Mouse (Mus musculus) thymus, postnatal 4 days (tissue): ENCODE results near the gene Akna.
A peak's percentile ranks its signal among the peaks of the same experiment; 100 is the strongest.

Source experiments
- DNase-seq: peaks from one replicate; pipeline ENCODE4 v3.0.0; 2021

The Akna gene

GRCm38 (mm10) chr4:63409908-63410582 is 6.9 kb upstream of the Akna start:
- peak; percentile 78 for DNase-seq

GRCm38 (mm10) chr4:63409317-63409907 is 6.3 kb upstream of the Akna start:
- DNase-seq, result peak; percentile 40

- DNase-seq, result peak; percentile 79
Measured at GRCm38 (mm10) chr4:63408649-63409048, 5.5 kb upstream of the Akna start.

GRCm38 (mm10) chr4:63408247-63408646 is 5.1 kb upstream of the Akna start:
- no peak for DNase-seq

- peak; percentile 28 for DNase-seq
Measured at GRCm38 (mm10) chr4:63405683-63406082, 2.5 kb upstream of the Akna start.

GRCm38 (mm10) chr4:63405051-63405450 is 1.9 kb upstream of the Akna start:
- peak; percentile 70 for DNase-seq

- DNase-seq, result peak; percentile 70
Measured at GRCm38 (mm10) chr4:63404205-63404604, 1.1 kb upstream of the Akna start.

GRCm38 (mm10) chr4:63402558-63402957 is 596 bp downstream of the Akna start:
- DNase-seq, result peak; percentile 45

- peak; percentile 55 for DNase-seq
Measured at GRCm38 (mm10) chr4:63402056-63402455, 1.1 kb downstream of the Akna start.

- DNase-seq, result peak; percentile 25
Measured at GRCm38 (mm10) chr4:63401620-63402019, 1.5 kb downstream of the Akna start.

- peak; percentile 67 for DNase-seq
Measured at GRCm38 (mm10) chr4:63400541-63401306, 2.4 kb downstream of the Akna start.

GRCm38 (mm10) chr4:63399691-63400270 is 3.4 kb downstream of the Akna start:
- peak; percentile 43 for DNase-seq

- peak; percentile 61 for DNase-seq
Measured at GRCm38 (mm10) chr4:63398854-63399609, 4.1 kb downstream of the Akna start.

GRCm38 (mm10) chr4:63397981-63398537 is 5.1 kb downstream of the Akna start:
- no peak for DNase-seq

GRCm38 (mm10) chr4:63391322-63391721 is 11.8 kb downstream of the Akna start:
- peak; percentile 68 for DNase-seq

GRCm38 (mm10) chr4:63389887-63390528 is 13.1 kb downstream of the Akna start:
- DNase-seq, result peak; percentile 27

GRCm38 (mm10) chr4:63389121-63389886 is 13.8 kb downstream of the Akna start:
- DNase-seq, result peak; percentile 60

GRCm38 (mm10) chr4:63388029-63388428 is 15.1 kb downstream of the Akna start:
- no peak for DNase-seq

- DNase-seq, result peak; percentile 75
Measured at GRCm38 (mm10) chr4:63385784-63386183, 17.4 kb downstream of the Akna start.

GRCm38 (mm10) chr4:63385253-63385652 is 17.9 kb downstream of the Akna start:
- peak; percentile 47 for DNase-seq

GRCm38 (mm10) chr4:63384262-63384661 is 18.9 kb downstream of the Akna start:
- DNase-seq, result no peak
